Mouse (Mus musculus): ENCODE data around the gene Cog1. TPM values are rescaled to one million over a fixed set of nuclear protein-coding genes. Genes with fewer than 3 reads are reported as not detected.
"Not testable (repeated sequence)": the region's sequence is repeated elsewhere in the genome, so short reads cannot be mapped to it uniquely, and the experiment has no call there.

The Cog1 gene
- total RNA-seq, 2 experiments from 2014 or later: 18.5 to 19.1 TPM

- DNase-seq; H3K4me3 ChIP-seq; intact Hi-C loops (cut with DNase I); H3K27ac ChIP-seq: not testable (repeated sequence)
- peak; percentile 18 for TF ChIP-seq CTCF (IDR thresholded peaks at IDR 0.05)
Measured at GRCm38 (mm10) chr11:113660213-113660612, 11.2 kb downstream of the Cog1 start.

GRCm38 (mm10) chr11:113660940-113661339 is 12.0 kb downstream of the Cog1 start:
- intact Hi-C loops (cut with DNase I): no loop called here
- Histone ChIP-seq H3K27ac (peak overlapping the region; percentile 79), H3K4me3 (peak overlapping the region; percentile 29)
- peak; percentile 55 for DNase-seq
- no peak for TF ChIP-seq CTCF (IDR thresholded peaks at IDR 0.05)

DNA sequence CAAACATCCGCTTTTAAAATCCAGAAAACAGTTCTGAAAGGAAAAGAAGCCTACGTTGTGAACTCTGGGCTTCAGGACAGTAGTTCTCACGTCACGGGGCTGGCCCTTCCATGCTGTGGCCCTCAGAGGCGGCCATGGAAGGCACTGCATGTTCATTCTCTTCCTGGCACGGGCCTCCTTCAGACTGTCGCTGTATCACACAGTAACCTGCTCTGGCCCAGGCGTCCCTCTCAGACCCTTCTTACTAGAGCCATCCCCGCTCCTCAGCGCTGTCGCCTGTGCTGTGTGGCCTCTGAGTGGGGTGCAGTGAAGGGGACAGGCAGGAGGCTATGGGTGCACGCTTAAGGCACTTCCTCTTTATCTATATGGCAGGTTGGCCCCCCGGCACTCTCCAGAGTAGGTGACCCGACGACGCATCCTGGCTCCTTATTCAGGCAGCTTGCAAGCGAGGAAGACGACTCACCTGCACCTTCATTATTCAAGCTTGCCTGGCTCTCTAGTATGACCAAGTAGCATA is 12.9 kb downstream of the Cog1 start:
- intact Hi-C loops (cut with DNase I): no loop called here
- no peak for TF ChIP-seq CTCF (IDR thresholded peaks at IDR 0.05)
- Histone ChIP-seq H3K27ac (peak overlapping the region; percentile 79), H3K4me3 (no peak overlapping the region)
- DNase-seq: no peak

GRCm38 (mm10) chr11:113664279-113664678 is 15.3 kb downstream of the Cog1 start:
- intact Hi-C loops (cut with DNase I): no loop called here
- no peak for DNase-seq
- no peak overlapping the region for H3K4me3 ChIP-seq
- TF ChIP-seq CTCF (IDR thresholded peaks at IDR 0.05): no peak
- H3K27ac ChIP-seq: 0 out of 2 replicates have a peak overlapping the region, but pooled peaks have one; percentile 8

DNA sequence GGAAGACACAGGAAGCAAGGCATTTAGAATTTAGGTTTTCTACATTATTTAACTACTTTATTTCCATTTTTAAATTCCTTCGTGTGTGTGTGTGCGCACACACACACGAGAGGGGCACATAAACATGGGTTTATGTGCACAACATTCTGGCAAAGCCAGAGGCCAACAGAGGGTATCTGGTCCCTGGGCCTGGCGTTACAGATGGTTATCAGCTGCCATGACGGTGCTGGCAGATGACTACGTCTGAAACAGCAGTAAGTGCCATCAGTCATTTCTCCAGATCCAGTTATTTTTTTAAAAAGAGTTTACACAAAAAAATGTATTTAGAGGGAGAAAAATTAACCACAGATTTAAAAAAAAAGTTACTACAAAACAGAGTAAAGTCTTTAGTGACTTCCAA is 17.2 kb downstream of the Cog1 start:
- Histone ChIP-seq H3K4me3 (no peak overlapping the region), H3K27ac (no peak overlapping the region)
- TF ChIP-seq CTCF (IDR thresholded peaks at IDR 0.05): no peak
- intact Hi-C loops (cut with DNase I): no loop called here
- no peak for DNase-seq

GRCm38 (mm10) chr11:113666648-113667047 is 17.7 kb downstream of the Cog1 start:
- no peak for TF ChIP-seq CTCF (IDR thresholded peaks at IDR 0.05)
- Histone ChIP-seq H3K27ac (peak overlapping the region; percentile 57; the same call in 1 of the 2 replicates), H3K4me3 (no peak overlapping the region)
- intact Hi-C loops (cut with DNase I): no loop called here
- no peak for DNase-seq

- TF ChIP-seq CTCF (IDR thresholded peaks at IDR 0.05): no peak
- Histone ChIP-seq H3K4me3 (no peak overlapping the region), H3K27ac (peak overlapping the region; percentile 57)
- intact Hi-C loops (cut with DNase I): no loop called here
- DNase-seq: no peak
Measured at GRCm38 (mm10) chr11:113667122-113667521, 18.2 kb downstream of the Cog1 start.

GRCm38 (mm10) chr11:113667704-113668103 is 18.7 kb downstream of the Cog1 start:
- H3K4me3 ChIP-seq: no peak overlapping the region
- no peak for DNase-seq
- H3K27ac ChIP-seq: peak overlapping the region; percentile 57
- TF ChIP-seq CTCF (IDR thresholded peaks at IDR 0.05): no peak
- intact Hi-C loops (cut with DNase I): no loop called here

DNA sequence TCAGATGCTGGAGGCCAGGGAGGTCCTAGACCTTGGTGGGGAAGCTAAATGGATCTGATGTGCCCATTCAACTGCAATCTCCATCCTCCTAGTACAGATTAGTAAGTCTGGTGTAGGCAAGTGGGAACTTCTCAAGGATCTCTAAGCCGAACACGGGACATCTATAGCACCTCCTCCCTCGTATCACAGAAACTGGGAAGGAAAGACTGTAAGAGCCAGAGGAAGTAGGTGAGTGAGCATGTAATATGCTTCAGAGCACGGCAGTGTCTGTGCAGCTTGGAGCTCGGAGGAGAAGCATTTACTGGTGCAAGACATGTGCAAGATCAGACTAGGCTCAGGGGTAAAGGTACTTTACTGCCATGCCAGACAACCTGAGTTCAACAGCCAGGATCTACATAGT is 19.9 kb downstream of the Cog1 start:
- no peak overlapping the region for H3K27ac ChIP-seq
- TF ChIP-seq CTCF (IDR thresholded peaks at IDR 0.05): no peak
- intact Hi-C loops (cut with DNase I): no loop called here
- no peak for DNase-seq
- H3K4me3 ChIP-seq: no peak overlapping the region

DNA sequence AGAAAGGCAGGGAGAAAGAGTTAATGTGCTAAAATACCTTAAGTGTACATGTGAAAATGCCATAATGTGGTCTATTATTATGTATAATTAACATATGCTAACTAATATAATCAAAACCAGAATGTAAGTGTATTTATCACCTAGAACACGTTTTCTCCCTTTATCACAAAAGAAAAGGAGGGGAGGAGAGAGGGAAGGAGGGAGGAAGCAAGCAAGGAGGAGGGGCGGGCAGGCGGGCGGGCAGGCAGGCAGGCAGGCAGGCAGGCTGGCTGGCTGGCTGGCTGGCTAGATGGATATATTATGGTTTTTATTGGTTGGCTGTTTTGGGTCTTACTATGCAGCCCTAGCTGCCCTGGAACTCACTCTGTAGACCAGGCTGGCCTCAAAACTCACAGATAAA is 20.7 kb downstream of the Cog1 start:
- DNase-seq: no peak
- TF ChIP-seq CTCF (IDR thresholded peaks at IDR 0.05): no peak
- Histone ChIP-seq H3K27ac (no peak overlapping the region), H3K4me3 (no peak overlapping the region)
- intact Hi-C loops (cut with DNase I): no loop called here

GRCm38 (mm10) chr11:113673614-113674013 is 24.6 kb downstream of the Cog1 start:
- H3K4me3 ChIP-seq: peak overlapping the region; percentile 38
- intact Hi-C loops (cut with DNase I): no loop called here
- no peak for DNase-seq
- H3K27ac ChIP-seq: peak overlapping the region; percentile 78
- no peak for TF ChIP-seq CTCF (IDR thresholded peaks at IDR 0.05)

DNA sequence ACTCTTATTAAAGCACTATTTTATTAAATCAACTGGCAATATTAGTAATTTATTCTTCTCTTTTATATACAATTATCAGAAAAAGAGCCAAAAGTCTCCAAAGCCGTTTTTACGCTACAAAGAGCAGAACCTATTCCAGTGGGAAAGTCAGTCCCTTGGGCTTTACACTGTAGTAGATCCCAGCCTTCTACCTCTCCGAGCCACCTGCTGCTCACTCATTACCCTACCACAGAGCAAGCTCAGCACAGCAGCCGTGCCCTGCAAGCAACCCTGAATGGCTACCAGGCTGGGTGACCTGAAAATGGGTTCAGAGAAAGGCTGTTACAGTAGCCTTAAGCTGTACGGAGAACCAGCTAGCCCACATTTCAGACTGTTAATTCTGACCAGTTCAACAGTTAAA is 25.6 kb downstream of the Cog1 start:
- peak overlapping the region; percentile 78 for H3K27ac ChIP-seq
- no peak for TF ChIP-seq CTCF (IDR thresholded peaks at IDR 0.05)
- intact Hi-C loops (cut with DNase I): no loop called here
- DNase-seq: peak; percentile 28
- H3K4me3 ChIP-seq: no peak overlapping the region

DNA sequence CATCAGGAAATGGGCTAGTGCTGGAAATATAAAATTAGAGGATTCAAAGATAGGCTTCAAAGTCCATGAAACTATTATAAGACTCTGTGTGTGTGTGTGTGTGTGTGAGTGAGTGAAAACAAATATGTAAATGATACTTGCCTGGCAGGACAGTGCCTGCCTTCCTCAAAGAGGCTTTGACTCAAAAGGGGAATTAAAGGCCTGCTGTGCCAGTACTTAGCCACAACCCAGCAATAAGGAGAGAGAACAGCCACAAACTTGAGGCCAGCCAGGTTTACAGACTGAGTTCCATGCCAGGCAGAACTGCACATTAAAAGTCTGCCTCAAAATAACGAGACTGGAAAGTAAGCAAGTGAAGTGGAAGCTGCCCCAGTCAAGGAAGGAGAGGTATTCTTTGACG is 27.9 kb downstream of the Cog1 start:
- intact Hi-C loops (cut with DNase I): no loop called here
- Histone ChIP-seq H3K27ac (peak overlapping the region; percentile 75), H3K4me3 (no peak overlapping the region)
- peak; percentile 17 for DNase-seq
- no peak for TF ChIP-seq CTCF (IDR thresholded peaks at IDR 0.05)

- peak; percentile 9 for DNase-seq
- TF ChIP-seq CTCF (IDR thresholded peaks at IDR 0.05): no peak
- intact Hi-C loops (cut with DNase I): no loop called here
- Histone ChIP-seq H3K27ac (peak overlapping the region; percentile 75), H3K4me3 (no peak overlapping the region)
Measured at GRCm38 (mm10) chr11:113677378-113677777, 28.4 kb downstream of the Cog1 start.
